Mouse (Mus musculus) embryonic facial prominence, embryonic 14.5 days (tissue): ENCODE data around the gene Dedd. TPM values are rescaled to one million over a fixed set of nuclear protein-coding genes. Genes with fewer than 3 reads are reported as not detected.

Source experiments
- ATAC-seq: fragments of 200-750 bp; cut with Nextera tagmentation; 2 replicates; pipeline ENCODE4 v1.8.0; 2017; ENCODE audit warnings: low read depth, moderate number of reproducible peaks, moderate TSS enrichment
- DNase-seq: peaks from one replicate; pipeline ENCODE4 v3.0.0-alpha.2; 2015; ENCODE audit warnings: low spot score
- H3K27ac ChIP-seq: fragments of 300-500 bp; sonication (generic); replicated peaks from 2 replicates; pipeline ENCODE4 v1.5.1; 2014; ENCODE audit warnings: low read depth, mild to moderate bottlenecking, low read length, moderate library complexity
- H3K27me3 ChIP-seq: fragments of 300-500 bp; sonication (generic); replicated peaks from 2 replicates; pipeline ENCODE4 v1.6.1; 2014; ENCODE audit warnings: low read length; ENCODE audit not compliant: control insufficient read depth, insufficient read depth
- H3K36me3 ChIP-seq: fragments of 300-500 bp; sonication (generic); 2 replicates; pipeline ENCODE4 v1.6.1; 2014; ENCODE audit warnings: low read length, mixed read lengths; ENCODE audit not compliant: control insufficient read depth, insufficient read depth
- H3K4me1 ChIP-seq: fragments of 300-500 bp; sonication (generic); 2 replicates; pipeline ENCODE4 v1.6.1; 2014; ENCODE audit warnings: antibody characterized with exemption, low read length; ENCODE audit not compliant: control insufficient read depth, insufficient read depth
- H3K4me2 ChIP-seq: fragments of 300-500 bp; sonication (generic); 2 replicates; pipeline ENCODE4 v1.6.1; 2014; ENCODE audit warnings: low read depth, mild to moderate bottlenecking, low read length, moderate library complexity, mixed read lengths
- H3K4me3 ChIP-seq: fragments of 300-500 bp; sonication (generic); 2 replicates; pipeline ENCODE4 v1.5.1; 2014; ENCODE audit warnings: low read depth, mild to moderate bottlenecking, low read length
- H3K9ac ChIP-seq: fragments of 300-500 bp; sonication (generic); 2 replicates; pipeline ENCODE4 v1.6.1; 2014; ENCODE audit warnings: low read depth, mild to moderate bottlenecking, low read length, moderate library complexity, mixed read lengths
- H3K9me3 ChIP-seq: fragments of 300-500 bp; sonication (generic); 2 replicates; pipeline ENCODE4 v1.6.1; 2016; ENCODE audit warnings: low read length; ENCODE audit not compliant: control insufficient read depth
- WGBS: fragments of 180-500 bp; shearing (Covaris S2); extraction: QIAGEN DNeasy Blood & Tissue Kit; methylation state at CpG from one replicate; pipeline ENCODE4 v1.1.7; 2014; 5-methylcytosine and 5-hydroxymethylcytosine counted together
- polyA plus RNA-seq: library from polyadenylated mRNA; unstranded; fragments of >200 nt; fragmentation: Nextera tagmentation; extraction: Ambion mirVana; gene quantifications from 2 replicates; pipeline ENCODE4 v1.2.1, GENCODE M21; 2014

Gene Dedd
- polyA plus RNA-seq, 1 experiment from 2014 or later, result 52.1 TPM

GRCm38 (mm10) chr1:171284491-171284890, 44.5 kb upstream of the Dedd start:
- no peak overlapping the region for H3K9ac ChIP-seq

GRCm38 (mm10) chr1:171285096-171285892, 43.7 kb upstream of the Dedd start:
- Histone ChIP-seq H3K9me3 (no peaks in the 10 kb centered on the region), H3K36me3 (peaks cover 67% of the 10 kb centered on the region), H3K4me2 (no peak overlapping the region), H3K4me3 (no peak overlapping the region), H3K9ac (peak overlapping the region; percentile 7; the same call in 1 of the 2 replicates), H3K27ac (no peak overlapping the region), H3K27me3 (no peaks in the 10 kb centered on the region), H3K4me1 (peaks cover 17% of the 10 kb centered on the region)
- ATAC-seq (no peak), DNase-seq (no peak)
- 92% methylated on average over 20 of the region's 20 CpGs for WGBS

More at GRCm38 (mm10) chr1:171284491-171284890, 44.5 kb upstream of the Dedd start:
- H3K27me3 ChIP-seq, result no peaks in the 10 kb centered on the region
- peaks cover 61% of the 10 kb centered on the region for H3K36me3 ChIP-seq
- 93% methylated on average over 15 of the region's 15 CpGs for WGBS
- no peaks in the 10 kb centered on the region for H3K9me3 ChIP-seq
- ATAC-seq, result no peak
- H3K4me2 ChIP-seq, result no peak overlapping the region
- H3K27ac ChIP-seq, result no peak overlapping the region
- peaks cover 24% of the 10 kb centered on the region for H3K4me1 ChIP-seq
- no peak overlapping the region for H3K4me3 ChIP-seq
- DNase-seq, result no peak

GRCm38 (mm10) chr1:171286517-171286916, 42.4 kb upstream of the Dedd start:
- no peaks in the 10 kb centered on the region for H3K9me3 ChIP-seq
- H3K27me3 ChIP-seq, result no peaks in the 10 kb centered on the region
- H3K4me1 ChIP-seq, result peaks cover 16% of the 10 kb centered on the region
- 0 out of 2 replicates have a peak overlapping the region, but pooled peaks have one; percentile 95 for H3K9ac ChIP-seq
- H3K4me3 ChIP-seq, result peak overlapping the region; percentile 87; the same call in 1 of the 2 replicates
- no peak overlapping the region for H3K27ac ChIP-seq
- no peak for ATAC-seq
- H3K36me3 ChIP-seq, result peaks cover 67% of the 10 kb centered on the region
- H3K4me2 ChIP-seq, result peak overlapping the region; percentile 83
- WGBS, result 87% methylated on average over 19 of the region's 19 CpGs
- no peak for DNase-seq

GRCm38 (mm10) chr1:171287136-171288081, 41.5 kb upstream of the Dedd start, which contains the start of gene Usp21:
Usp21 (minus strand) TSS chr1:171287991.
- Histone ChIP-seq H3K4me2 (peak within 1 kb of the TSS; percentile 83), H3K27me3 (no peaks in the 10 kb centered on the region), H3K27ac (peak within 1 kb of the TSS; percentile 88), H3K4me1 (peaks cover 9% of the 10 kb centered on the region), H3K4me3 (peak within 1 kb of the TSS; percentile 87), H3K9ac (peak within 1 kb of the TSS; percentile 95), H3K36me3 (peaks cover 63% of the 10 kb centered on the region), H3K9me3 (no peaks in the 10 kb centered on the region)
- 1% methylated on average over 42 of the region's 49 CpGs for WGBS
- DNase-seq (peak; percentile 97), ATAC-seq (peak; percentile 95)

GRCm38 (mm10) chr1:171288328-171288727, 40.6 kb upstream of the Dedd start:
- H3K27ac ChIP-seq, result peak overlapping the region; percentile 88
- H3K4me3 ChIP-seq, result peak overlapping the region; percentile 87; the same call in 1 of the 2 replicates
- H3K4me1 ChIP-seq, result peaks cover 11% of the 10 kb centered on the region
- DNase-seq (no peak), ATAC-seq (no peak)
- 67% methylated on average over 4 of the region's 4 CpGs for WGBS
- H3K4me2 ChIP-seq, result peak overlapping the region; percentile 83
- H3K9me3 ChIP-seq, result no peaks in the 10 kb centered on the region
- H3K27me3 ChIP-seq, result no peaks in the 10 kb centered on the region
- 0 out of 2 replicates have a peak overlapping the region, but pooled peaks have one; percentile 36 for H3K9ac ChIP-seq
- H3K36me3 ChIP-seq, result peaks cover 54% of the 10 kb centered on the region

GRCm38 (mm10) chr1:171293351-171293750, 35.6 kb upstream of the Dedd start:
- H3K4me1 ChIP-seq, result peaks cover 9% of the 10 kb centered on the region; the same call in 1 of the 2 replicates
- peak overlapping the region; percentile 73 for H3K4me2 ChIP-seq
- H3K27ac ChIP-seq, result no peak overlapping the region
- H3K36me3 ChIP-seq, result peaks cover 18% of the 10 kb centered on the region
- H3K9ac ChIP-seq, result peak overlapping the region; percentile 85; the same call in 1 of the 2 replicates
- WGBS, result 68% methylated on average over 3 of the region's 3 CpGs
- peaks cover 12% of the 10 kb centered on the region for H3K27me3 ChIP-seq
- no peaks in the 10 kb centered on the region for H3K9me3 ChIP-seq
- H3K4me3 ChIP-seq, result peak overlapping the region; percentile 72
- ATAC-seq (no peak), DNase-seq (no peak)

GRCm38 (mm10) chr1:171293906-171294297, 35.0 kb upstream of the Dedd start:
- no peak for ATAC-seq
- WGBS, result 36% methylated on average over 5 of the region's 5 CpGs

More at GRCm38 (mm10) chr1:171293906-171294297, 35.0 kb upstream of the Dedd start:
- Histone ChIP-seq H3K4me2 (peak overlapping the region; percentile 73), H3K4me1 (peaks cover 8% of the 10 kb centered on the region; the same call in 1 of the 2 replicates), H3K9ac (peak overlapping the region; percentile 85), H3K4me3 (peak overlapping the region; percentile 72), H3K36me3 (peaks cover 12% of the 10 kb centered on the region), H3K27ac (peak overlapping the region; percentile 95), H3K9me3 (no peaks in the 10 kb centered on the region), H3K27me3 (peaks cover 15% of the 10 kb centered on the region)
- DNase-seq, result no peak
